Mouse (Mus musculus) thymus, adult 18-20 months (tissue): ENCODE results near the gene 0610037L13Rik.

Experiments used
- DNase-seq, 2 experiments: peaks; one replicate each; pipeline ENCODE4 v3.0.0; 2022; ENCODE audit warnings: mixed read lengths in 2 of 2

0610037L13Rik gene

DNA sequence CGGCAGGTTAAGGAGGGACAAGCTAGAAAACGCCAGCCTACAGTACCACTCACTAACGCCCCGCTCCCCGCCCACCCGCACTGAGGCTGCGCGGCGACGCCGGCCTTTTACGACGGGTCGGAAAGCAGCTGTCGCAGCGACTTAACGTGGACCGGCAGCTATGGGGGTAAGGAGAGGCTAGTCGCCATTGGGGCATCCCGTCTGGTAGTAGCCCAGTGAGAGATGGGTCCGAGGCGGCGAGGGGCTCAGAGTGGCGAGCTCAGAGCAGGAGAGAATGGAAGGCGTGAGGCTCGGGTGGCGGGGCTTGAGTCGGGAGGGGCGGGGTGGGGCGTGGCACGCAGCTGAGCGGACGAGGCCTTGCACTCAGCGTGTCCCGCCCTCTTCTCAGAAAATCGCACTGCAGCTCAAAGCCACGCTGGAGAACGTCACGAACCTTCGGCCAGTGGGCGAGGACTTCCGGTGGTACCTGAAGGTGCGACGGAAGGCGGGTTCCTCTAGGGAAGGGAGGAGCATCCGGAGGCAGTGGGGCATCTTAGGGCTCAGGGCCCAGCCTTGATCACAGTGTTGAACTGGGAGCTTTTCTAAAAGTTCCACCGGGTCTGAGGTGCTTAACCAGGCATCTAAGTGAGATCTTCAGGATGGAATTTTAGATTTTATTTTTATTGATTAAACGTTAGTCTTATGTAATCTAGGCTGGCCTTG, at the start of gene 0610037L13Rik:
Gene 0610037L13Rik, plus strand, starts transcription at position 83 of the 702 bp plus-strand sequence.
- DNase-seq, result peak; percentile 91 to 95

DNA sequence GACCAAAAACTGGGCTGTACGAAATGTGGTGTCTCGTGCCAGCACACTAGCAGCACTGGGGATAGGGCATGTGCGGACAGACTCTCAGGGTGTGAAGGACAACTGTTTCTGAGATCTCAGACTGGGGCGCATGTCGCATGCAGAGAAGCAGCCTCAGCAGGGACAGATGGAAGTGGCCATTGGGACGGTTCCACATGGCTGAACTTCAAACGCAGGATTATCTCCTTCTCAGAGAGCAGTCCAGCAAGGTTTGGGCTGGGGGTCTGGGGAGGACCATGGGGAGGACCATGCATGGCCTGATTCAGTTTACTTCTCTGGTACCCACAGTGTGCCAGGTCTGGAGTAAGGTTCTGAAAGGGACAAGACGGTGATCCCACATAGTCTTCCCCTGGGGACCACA, 45.9 kb upstream of the 0610037L13Rik start:
- no peak for DNase-seq

DNA sequence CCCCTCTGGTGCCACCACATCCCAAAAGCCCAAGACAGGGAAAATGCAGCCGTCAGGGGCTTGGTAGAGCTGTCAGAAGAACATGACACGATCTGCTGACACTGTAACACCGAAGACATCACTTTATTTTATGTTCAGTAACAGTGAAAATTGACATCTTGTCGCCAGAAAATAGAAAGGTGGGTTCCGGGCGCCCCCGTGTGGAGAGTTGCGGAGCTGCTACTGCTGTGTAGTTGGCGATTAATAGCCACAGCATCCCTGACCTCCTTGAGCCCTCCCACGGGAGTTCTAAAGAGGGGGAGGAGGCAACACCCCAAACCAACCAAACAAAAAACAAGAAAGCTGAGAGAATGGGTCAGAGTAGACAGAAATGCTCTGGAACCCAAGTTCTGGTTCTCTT, 44.6 kb upstream of the 0610037L13Rik start:
- DNase-seq, result peak in 1 of 2 experiments; percentile 28

DNA sequence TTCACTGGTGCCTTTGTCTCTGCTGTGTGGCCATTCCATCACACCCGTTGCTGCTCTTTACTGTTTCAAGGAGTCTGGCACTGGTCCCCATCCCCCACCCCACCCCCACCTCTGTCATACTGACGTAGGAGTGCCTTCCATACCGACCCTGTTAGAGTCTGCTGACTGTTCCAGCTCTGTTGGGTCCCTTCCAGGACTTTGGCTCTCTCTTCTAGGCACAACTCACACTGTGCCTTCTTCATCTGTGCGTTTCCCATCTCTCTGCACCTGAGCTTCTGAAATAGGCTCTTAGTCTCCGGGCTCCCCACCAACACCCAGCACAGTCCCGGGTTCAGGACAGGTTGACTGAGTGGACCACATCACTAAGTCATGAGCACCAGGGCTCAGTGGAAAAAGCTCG, 42.8 kb upstream of the 0610037L13Rik start:
- DNase-seq, result no peak

DNA sequence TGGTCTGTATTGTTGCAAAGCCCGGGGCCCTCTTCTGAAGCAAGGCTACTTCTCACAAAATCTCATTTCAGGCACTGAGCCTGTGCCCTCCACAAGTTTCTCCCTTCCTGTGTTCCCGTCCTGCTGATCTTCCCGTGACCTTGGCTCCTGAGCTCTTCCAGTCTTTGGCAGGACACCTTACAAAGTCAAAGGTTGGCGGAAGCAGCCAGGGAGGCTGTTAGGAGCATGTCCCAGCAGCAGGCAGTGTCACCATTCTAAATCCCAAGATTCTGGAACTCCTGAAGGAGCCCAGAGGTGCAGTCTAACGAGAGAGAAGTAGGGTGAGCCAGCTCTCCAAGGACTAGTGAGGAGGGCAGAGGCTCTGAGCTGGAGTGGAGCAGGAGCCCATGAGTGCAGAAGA, 41.1 kb upstream of the 0610037L13Rik start:
- DNase-seq, result no peak

DNA sequence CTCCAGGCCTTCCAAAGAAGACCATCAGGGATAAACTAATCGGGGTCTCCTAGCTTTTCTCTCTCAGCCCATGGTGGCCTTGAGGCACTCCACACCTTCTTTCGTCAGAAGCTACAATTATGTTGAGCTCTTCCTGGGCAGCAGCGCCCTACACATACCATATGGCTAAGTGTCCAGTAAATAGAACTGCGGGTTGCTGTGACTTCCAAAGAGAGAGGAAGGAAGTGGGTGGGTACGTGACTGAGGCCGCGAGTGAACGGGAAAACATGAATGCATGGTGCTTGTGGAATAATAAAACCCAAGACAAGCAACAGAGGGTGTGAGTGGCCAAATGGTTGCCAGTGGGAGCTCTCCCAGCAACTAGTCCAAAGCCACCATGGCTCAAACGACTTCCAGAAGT, 40.0 kb upstream of the 0610037L13Rik start:
- no peak for DNase-seq

DNA sequence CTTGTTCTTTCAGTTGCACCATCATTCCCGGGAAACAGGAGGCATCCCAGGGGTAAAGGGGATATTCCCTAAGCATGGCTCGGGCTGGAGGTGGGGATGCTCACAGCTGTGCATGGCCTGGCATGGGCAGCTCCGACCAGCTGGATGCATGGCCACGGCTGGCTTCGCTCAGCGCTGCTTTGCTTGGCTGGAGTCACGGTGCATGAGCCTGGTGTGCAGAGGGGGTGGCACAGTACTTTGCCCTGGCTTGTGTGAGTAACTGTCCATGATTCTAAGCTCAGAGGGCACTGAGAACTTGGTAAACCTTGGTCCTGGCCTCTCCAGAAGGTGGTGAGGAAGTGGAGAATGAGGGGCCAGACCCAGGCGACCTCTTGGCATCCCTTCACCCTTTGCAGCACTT, 39.5 kb upstream of the 0610037L13Rik start:
- DNase-seq, result no peak

DNA sequence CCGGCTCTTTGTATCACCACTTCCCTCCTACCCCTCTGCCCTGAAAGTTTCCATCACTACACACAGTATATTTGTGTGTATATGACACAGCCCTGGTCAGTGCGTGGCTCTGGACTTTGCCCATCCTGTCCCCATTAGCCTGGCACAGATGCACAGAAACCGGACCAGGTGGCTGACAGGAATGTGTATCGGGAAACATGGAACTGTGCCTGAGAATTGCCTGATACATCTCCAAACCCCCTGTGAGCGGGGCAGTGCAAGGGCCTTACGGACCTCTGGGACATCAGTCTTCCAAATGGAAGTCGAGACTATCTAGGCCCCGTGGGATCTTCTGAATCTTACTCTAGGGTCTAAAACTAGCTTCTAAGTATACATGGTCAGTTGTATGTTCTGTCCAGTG, 36.3 kb upstream of the 0610037L13Rik start:
- no peak for DNase-seq

DNA sequence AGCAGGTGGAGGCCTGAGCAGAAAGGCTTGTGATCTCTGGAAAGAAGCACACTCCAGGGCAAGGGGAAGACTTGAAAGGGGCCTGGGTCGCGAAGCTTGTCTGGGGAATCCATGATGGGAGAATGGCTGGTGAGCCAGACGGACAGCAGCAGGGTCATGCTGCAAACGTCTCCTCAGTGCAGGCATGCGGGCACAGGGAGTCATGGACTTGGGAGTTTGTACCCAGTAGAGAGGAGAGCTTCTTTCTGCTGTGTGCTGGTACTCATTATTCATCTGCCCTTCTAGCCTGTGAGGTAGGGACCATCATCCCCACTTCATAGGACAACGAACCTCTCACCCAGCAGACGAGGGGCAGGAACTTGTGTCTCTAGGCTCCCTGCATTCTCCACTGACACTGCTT, 35.8 kb upstream of the 0610037L13Rik start:
- no peak for DNase-seq

DNA sequence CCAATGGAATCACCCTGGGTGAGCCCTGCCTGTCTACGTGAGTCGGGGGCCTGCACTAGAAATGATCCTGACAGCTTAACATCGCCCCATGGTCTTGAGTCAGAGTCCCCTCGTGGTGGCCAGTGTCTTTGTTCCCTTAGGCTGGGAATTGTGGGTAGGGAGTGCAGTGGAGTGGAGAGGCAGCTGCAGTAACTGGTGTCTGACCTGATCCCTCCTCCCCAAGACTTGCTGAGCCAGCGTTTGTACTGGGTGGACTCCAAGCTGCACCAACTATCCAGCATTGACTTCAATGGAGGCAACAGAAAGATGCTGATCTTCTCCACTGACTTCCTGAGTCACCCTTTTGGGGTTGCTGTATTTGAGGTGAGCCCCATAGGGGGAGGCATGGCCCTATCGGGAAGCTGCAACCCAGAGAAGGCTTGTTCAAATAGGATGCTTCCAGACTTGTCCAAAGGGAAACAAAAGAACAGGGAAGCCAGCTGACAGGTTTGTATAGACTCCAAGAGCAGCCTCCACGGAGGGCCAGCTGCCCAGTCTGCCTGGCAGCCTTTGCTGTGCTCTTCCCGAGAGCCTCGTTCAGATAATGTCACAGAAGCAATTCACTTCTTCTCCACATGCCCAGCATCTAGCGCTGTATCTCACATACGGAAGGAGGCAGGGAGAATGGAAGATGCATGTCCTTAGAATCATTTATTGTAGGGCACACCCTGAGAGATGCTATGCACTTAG, 32.5 kb upstream of the 0610037L13Rik start:
- no peak for DNase-seq

DNA sequence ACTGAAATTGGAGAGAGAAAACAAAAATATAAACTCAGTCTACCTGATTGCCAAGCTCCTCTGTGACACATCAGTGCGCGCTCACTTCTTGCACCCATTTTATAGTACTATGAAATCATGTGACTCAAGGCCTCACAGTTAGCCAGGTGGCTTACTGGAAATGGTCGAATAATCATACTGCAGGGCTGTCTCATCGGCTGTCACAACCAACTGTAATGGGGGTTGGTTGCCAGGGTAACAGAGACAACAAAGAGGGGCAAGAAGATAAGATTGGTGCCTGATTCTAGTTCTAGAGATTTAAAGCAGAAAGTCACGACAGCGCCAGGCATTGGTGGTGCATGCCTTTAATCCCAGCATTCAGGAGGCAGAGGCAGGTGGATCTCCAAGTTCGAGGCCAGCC, 30.6 kb upstream of the 0610037L13Rik start:
- DNase-seq, result no peak

DNA sequence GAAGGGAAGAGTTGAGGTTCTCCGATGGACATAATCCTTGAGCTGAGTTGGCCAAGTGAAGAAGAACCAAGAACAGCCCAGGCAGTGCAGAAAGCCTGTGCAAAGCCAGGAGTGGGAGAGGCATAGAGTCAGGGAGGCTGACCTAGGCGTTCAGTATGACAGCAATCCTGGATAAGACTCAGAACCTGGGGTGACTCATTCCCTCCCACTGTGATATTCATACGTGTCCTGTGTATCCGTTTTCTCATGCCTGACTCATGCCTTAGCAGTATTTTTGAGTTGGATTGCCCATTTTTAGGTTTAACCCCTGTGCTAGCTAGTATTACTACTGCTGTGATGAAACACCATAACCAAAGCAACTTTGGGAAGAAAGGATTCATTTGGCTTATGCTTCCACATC, 24.7 kb upstream of the 0610037L13Rik start:
- DNase-seq, result no peak

DNA sequence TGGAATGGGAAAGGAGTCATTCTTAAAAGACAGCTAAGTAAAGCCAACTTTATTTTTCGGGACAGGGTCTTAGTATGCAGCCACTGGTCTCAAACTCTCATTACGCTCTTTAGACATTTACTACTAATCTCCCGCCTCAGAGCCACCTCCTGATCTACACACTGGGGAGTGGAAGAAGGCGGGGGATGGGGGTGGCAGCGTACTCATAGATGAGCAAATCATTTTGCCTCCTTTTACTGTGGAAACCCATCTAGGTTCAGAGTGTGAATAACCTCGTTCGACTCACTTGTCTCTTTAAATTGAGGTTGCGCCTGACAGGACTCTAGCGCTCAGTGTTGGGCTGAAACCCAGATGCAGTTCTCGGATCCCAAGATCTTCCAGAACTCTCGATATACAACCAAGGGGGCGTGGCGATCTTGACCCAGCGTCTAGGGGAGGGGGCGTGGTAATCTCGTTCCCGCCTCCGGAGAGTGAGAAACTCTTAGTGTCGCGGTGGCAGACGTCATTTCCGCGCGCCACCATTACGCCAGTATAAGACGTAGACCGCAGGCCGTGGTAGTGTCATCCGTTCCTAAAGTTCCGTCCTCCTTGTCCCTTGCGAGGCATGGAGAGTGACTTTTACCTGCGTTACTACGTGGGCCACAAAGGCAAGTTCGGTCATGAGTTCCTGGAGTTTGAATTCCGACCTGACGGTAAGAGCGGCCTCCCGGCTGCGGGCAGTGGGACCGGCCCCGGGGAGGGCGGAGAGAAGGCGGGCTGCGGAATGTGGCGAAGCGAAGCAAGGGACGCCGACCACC, 10.2 kb upstream of the 0610037L13Rik start, which contains the start of gene Magoh:
Gene Magoh, plus strand, starts transcription at position 502 of the 797 bp plus-strand sequence.
- peak; percentile 86 to 92 for DNase-seq

DNA sequence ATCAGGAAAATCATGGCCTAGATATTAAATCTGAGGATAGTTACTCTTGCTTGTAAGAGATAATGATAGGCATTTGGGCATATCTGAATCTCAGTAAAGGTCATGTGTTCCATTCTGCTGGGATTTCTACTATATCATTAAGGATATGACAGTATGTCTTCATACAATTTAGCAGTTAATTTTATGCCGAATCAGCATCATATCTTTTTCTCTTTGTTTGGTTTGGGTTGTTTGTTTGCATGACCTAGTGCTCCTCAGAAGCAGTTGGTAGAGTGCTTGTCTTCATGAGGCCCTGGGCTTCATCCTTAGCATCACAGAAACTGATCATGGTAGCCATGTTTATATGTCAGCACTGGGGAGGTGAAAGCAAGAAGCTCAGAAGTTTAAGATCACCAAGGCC, 8.0 kb upstream of the 0610037L13Rik start:
- no peak for DNase-seq

DNA sequence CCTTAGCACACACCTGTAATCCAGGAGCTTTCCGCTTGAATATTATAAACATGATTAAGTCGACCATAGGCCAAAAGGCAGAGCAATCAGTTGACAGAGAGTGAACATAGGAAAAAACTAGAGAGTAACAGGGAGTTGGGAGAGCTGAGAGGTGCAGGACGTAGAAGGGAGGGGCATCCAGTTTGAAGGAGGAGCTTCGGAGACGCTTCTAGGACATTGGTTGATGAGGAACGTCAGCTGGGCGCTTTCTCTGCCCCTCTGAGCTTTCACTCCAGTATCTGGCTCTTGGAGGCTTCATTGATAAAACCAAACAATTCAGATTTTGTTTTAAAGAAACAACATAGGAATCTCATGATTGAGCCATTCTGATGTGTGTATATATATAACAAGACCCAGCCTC, 3.2 kb upstream of the 0610037L13Rik start:
- no peak for DNase-seq

DNA sequence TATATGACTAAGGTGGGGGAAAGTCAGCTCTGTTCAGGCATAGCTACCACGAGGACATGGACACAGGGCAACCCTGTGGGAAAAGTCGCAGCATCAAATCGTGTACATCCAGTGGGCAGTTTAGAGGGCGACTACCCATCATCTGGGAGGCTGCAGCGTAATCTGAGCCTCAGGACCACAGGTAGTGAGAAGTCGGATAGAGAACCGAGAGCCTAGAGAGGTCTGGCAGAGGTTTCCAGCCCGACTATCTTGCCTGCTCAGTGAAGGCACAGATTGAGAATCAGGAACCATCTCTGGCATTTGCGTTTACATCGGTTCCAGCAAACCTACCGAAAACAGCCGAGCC, 255 bp upstream of the 0610037L13Rik start:
- no peak for DNase-seq

DNA sequence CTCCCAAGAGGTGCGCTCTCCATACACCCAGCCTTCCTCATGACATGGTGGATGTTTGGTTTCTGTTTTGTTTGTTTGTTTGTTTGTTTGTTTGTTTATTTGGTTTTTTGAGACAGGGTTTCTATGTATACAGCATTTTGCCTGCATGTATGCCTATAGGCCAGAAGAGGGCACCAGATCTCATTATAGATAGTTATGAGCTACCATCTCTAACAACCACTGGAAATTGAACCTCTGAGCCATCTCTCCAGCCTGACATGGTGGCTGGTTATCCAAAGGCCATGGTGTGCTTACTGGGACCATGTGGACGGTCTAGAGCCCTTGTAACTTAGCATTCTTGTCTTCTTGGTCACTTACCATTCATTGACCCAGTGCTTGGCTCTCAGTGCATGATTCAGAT, 3.0 kb downstream of the 0610037L13Rik start:
- DNase-seq, result no peak

DNA sequence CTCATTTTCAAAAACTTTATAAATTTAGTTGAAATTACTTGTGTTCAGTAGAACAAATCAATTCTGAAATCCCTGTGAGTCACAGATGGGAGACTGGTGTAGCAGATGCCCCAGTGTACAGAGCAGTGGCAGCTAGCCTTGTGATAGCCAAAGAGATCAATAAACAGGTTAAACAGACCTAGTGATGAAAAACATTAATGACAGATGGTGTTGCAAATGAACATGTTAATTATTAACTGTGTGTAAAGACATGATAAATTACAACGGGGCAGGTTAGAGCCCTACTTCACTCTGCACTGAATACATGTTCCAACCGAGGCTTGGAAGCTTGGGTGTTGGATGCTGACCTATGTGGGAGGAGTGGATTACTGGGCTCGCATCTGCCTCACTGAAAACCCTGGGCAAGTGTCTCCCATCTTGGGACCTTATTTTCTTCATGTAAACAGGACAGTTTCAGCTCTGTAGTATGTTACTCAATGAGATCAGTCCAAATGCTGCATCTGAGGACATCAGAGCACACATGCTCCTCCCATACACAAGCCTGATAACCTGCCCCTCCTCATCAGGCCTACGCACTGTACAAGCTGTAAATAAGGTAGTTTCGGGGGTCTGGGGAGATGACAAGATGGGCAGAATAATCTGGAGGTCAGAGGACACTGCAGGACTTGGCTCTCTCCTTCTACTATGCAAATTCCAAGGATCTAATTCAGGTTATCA, 9.8 kb downstream of the 0610037L13Rik start:
- DNase-seq, result no peak

DNA sequence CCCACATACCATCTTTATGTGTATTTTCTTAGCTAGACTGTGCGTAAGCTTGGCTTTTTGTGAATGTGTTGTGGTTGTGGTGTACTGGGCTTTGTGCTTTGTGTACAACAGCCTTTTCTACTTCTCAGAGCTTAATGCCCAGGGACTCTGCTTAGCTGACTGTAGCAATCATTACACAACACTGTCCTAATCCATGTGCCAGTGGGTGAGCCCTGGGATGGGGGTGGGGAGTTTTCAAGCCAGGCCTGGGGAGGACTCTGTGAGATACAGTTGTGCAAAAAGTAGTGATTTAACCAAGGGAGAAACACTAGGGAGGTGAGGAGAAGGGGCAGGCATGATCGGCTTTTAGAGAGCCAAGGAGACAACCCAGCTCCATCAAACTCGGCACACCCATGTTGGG, 10.6 kb downstream of the 0610037L13Rik start:
- no peak for DNase-seq

DNA sequence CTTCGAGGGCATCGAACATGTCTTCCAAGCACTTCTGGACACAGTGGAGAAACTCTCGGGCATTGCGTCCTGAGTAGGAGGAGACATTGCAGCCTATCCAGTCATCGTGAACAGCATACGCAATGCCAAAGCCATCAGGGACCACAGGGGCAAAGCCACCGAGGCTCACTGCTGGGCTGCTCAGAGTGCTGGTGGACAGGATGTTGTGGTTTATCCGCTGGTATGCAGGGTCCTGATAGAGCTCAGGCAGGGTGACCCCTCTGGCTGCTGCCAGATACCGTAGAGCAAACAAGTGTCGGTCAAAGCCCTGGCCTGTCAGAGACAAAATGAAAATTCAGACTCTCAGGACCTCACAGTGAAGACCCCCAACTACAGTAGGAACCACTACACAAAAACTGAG, 14.6 kb downstream of the 0610037L13Rik start:
- no peak for DNase-seq

DNA sequence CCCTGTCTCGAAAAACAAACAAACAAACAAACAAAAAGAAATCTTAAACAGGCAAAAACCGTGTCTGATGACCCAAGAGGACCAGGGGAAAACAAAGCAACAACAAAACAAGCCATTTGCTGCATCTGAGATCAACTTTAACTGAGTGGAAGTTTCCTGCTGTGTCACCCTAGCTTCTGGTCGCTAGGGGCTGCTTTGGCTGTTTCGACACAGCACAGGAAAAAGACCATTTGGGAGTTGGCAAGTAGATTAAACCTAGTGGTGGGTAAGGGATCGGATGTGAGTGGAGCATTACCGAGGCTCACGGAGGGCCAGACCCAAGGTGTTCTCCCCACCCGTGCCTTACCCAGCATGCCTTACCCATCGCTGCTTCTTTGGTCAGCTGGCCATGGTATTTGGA, 16.9 kb downstream of the 0610037L13Rik start:
- no peak for DNase-seq

DNA sequence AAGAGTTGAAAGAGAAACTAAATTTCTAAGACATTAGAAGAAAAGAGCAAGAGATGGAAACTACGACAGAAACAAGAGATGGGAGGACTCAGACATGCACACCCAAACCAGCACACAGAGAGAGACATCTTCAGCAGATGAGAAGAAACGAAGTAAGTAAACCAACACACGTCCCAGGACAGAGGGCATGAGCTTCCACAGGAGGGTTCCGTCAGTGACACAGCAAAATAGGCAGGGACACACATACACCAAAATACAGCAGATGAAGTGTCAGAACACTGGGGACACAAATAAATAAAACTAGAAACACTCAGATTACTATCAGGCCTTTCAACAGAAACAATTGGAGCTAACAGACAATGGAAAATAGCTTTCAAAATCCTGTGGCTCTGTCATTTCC, 20.4 kb downstream of the 0610037L13Rik start:
- DNase-seq, result no peak

DNA sequence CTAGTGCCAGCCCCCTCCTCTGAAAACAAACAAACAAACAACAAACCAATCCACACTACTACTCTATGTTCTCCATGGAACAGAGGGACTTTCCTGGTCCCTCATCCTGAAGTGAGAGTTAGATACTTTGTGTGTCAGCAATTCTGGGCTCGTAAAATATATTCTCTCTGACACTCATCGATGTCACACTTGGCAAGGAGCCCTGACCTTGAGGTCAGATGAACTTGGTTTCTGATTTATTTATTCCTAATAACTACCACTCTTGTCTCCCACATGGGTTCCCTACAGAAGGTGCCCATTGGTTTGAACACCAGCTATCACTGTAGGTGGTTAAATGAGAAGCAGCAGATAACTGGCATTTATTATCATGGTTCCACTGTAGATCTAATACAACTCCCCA, 30.7 kb downstream of the 0610037L13Rik start:
- DNase-seq, result no peak
